Mouse (Mus musculus) gastrocnemius, adult 8-10 months (tissue): ENCODE measurements at regions not wholly inside any gene's neighbourhood (a gene's known extent, or its start where the extent isn't known, plus 50 kb on each side); places are given as distances from the start of the nearest gene placed in this dataset.
A peak's percentile ranks its signal among the peaks of the same experiment; 100 is the strongest.
"Not testable (repeated sequence)": the region's sequence is repeated elsewhere in the genome, so short reads cannot be mapped to it uniquely, and the experiment has no call there.

Experiments
- DNase-seq, 2 experiments: peaks; one replicate each; pipeline ENCODE4 v3.0.0; 2022; ENCODE audit warnings: low spot score in 2 of 2

DNA sequence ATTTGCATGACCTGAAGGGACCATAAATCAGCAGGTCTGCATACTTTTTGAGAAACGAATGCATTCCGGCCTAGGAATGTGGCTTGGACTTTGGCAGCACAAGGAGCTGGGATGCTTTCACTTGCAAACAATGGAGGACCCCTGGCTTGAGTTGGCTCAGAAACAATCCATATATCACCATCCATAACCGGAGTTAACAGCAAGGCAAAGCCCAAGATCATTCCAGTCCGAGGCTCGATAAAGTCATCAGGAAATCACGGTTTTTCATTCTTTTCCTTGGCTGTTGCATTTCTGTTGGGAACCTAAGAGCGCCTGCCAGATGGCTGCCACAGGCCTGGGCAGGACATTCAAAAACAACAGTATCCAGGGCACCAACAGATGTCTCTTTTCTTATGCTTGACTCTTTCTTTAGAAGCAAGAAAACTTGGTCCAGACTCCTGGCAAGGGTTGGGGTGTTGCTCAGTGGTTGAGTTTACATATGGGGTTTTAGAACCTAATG lies 198.5 kb downstream of the Fam43a start:
- DNase-seq, result no peak

DNA sequence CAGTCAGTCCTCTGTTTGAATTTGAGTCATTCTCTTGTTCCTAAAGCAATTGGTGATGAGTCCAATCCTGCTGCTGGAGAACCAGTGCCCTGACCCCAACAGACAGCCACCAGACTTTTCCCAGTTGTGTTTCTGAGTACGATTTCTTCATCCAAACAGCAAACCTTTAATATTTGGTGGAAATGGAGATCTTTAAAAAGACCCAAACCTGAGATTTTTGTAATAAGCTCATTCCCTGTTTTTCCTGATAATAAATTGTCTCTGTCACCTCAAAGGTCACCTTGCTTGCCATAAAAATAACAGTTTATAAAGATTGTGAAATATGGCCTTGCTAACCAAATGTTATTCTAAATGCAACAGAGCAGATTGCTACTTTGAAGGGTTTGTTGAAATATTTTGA lies 199.0 kb downstream of the Fam43a start:
- DNase-seq, result no peak

DNA sequence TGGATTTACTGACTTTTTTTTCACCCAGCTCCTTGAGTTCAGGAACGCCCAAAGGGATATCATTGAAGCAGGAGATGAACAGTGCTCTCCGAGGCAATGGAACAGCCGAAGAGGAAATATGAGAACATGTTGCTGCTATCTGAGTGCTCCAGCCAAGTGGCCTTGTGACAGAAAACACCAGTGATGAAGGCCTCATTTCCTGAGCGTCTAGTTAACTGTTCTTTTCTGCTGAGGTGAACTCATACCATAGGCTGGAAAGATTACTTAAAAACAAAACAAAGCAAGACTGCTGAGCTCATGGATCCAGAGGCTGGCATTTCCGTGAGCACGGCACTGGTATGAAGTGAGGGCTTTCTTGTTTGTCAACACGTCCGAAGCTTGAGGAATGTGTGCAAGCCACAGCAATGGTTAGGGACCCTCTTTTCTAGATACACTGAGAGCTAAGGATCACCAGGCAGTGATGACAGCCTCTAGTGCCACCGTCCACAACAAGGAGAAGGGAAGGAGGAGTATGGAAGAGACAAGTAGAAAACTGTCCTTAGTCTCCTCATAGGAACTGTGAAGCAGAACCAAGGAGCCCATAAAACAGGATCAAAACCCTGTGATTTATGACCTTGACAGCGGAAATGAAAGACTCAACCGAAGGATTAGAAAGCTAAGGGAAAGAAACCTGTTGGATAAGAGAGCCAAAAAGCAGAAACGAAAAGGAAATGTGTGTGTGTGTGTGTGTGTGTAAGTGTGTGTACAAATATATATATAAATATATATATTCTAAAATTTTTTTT lies 200.4 kb downstream of the Fam43a start:
- no peak for DNase-seq

DNA sequence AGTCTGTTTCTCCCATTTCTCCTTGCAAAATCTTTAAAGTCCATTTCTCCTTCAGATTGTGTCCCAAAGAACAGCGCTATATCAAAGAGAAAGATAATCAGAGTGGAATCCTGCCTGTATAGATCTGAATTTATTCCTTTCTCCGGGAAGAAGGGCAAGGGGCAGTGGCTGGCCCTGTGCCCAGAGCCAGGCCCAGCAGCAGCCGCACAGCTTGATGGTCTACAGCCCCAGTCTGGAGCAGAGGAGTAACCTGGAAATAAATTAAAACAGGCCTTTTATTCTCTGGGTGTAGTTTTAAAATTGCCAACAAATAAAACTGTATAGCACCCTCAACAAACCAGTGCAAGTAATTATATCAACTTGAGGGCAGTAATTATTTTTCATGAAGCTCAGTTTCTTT lies 204.5 kb downstream of the Fam43a start:
- DNase-seq, result no peak

DNA sequence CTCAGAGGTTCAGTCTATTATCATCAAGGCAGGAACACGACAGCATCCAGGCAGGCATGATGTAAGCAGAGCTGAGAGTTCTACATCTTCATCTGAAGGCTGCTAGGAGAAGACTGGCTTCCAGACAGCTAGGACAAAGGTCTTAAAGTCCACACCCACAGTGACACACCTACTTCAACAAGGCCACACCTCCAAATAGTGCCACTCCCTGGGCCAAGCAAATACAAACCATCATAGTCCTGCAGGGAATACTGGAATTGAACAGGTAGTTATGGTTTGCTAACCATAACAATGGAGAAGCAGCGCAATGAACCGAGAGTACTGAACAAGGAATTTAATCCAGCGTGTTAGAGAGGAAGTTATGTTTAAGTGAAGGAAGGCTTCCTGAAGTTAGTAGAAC lies 206.7 kb downstream of the Fam43a start:
- DNase-seq, result not testable (repeated sequence)

DNA sequence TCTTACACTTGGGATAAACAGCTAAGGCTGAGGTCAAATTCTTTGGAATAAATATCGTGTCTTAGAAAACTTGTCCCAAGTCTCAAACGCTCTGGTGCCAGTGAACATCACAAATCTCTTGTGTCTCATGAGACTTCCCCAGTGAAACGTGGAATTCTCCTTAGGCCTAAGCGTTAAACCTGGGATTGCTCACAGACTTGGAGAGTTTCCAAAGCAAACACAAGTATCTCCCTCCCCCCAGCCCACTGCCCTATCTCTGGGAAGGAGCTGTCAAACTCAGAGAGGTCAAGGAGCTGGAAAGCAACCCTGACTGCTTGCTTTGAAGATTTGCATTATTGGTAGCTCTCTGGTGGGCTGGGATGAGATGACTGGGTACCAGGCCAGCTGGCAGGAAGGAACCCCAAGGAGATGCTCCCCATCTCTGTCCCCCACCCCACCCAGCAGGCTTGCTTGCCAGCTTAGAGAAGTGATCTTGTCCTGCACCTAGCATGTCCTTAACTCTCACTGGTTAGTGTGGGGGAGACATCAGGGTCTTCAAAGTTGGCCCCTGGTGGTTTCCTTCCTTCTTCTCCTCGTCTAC lies 219.1 kb downstream of the Fam43a start:
- DNase-seq, result no peak

DNA sequence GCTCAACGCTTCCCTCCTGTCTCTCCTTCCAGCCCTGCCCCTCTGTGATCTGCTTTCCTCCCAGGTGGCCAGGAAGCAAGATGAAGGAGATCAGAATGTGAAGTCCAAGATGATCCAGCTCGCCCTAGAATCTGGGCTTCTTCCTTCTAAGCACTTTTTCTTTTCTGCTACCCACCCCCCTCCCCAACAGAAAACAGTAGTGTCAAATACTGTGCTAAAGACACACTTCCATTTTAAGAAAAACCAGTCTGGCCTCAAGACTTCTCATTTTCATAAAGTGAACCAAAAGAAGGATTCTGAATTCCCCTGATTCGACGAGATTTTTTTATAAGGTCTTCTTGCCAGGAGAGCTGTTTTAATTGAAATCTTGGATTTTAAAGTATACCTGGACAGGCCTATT lies 219.8 kb downstream of the Fam43a start:
- no peak for DNase-seq

DNA sequence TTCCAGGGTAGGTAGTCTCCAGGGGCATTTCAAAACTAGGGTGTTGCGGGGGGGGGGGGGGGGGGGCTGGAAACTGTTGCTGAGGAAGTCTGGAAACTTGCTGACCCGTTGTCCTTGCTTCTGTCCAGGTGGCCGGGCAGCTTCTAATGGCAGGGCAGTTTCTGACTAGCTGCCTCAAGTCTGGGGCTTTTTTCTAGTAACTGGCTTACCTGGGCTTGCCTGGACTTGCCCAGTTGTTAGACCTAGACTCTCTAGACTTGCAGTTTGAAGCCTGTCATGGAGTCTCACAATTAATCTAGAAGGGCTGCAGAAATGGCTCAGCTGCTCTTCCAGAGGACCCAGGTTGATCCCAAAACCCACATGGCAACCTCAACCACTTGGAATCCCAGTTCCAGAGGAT lies 220.7 kb downstream of the Fam43a start:
- no peak for DNase-seq

DNA sequence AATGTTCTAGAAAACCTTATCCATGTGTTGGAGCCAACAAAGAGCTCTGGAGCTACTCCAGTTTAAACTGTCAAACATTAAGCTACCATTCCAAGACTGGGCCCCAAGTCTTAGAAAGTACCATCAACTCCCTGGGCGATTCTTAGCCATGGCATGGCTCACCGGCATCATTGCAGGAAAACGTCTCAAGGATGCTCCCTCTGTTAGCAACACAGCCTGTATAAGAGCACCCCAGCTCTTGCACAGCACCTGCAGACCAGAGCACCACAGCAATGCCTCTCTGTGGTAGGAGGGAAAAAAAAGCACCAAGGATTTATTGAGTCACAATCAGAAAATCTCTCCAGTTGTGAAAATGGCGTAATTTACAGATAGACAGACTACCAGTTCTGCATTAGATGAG lies 221.2 kb downstream of the Fam43a start:
- no peak for DNase-seq

DNA sequence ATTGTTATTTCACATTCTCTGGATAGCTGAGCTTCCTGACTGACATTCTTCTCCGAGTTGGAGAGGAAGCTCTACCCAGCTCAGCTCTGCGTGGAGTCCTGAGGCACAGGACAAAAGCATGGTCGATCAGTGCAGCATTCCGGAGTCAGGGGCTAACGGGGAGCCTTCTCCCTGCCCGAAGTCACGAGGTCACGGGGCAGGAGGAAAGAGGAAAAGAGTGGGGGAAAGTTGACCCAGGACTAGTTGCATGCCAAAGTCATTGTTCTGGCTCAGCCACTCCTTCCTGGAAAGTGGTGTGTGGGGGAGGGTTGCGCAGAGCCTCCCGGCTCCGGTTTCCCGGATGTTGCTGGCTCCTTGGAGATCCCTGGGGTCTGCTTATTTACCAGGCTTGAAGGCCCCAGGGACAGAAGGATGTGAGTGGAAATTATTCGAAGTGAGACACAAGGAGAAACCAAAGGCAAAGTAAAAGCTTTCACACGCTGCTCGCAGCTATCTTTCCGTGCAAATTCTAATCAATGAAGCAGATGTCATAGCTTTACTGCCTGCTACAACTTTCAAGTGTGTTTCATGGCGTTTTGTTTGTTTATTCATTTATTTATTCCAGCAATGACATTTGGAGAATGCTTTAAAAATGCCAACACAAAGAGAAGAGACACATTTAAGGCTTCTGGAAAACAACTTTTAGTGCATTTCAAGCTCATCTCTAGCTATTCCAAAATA lies 221.8 kb downstream of the Fam43a start:
- peak; percentile 43 to 57 for DNase-seq

DNA sequence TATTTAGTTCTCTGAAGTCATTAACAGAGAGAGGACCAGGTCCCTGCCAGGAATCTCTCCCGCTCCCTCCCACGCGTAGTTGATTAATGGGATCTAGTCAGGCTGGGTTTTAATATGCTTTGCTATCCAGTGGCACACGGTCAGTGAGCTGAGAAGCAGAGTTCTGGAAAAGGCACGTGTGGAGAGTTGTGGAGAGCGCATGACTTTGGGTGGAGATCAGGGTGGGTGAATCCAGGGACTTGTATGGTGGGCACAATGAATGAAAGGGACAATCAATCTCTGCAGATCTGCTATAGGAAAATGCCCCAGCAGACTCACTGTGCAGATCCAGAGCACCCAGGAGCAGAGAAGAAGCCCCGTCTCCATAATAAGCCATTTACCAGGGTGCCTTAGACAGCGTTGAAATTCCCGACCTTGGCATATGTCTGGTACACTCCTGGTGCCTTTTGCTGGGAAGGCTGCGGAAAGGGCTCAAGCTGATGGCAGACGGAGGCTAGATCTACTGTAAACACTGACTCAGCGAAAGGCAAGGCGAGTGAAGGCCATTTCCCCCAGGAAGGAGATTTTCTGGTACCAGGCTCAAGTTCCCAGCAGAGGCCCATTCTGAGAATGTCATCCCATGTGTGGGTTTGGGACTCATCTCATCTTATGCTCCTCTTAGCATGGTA lies 222.5 kb downstream of the Fam43a start:
- DNase-seq, result no peak

DNA sequence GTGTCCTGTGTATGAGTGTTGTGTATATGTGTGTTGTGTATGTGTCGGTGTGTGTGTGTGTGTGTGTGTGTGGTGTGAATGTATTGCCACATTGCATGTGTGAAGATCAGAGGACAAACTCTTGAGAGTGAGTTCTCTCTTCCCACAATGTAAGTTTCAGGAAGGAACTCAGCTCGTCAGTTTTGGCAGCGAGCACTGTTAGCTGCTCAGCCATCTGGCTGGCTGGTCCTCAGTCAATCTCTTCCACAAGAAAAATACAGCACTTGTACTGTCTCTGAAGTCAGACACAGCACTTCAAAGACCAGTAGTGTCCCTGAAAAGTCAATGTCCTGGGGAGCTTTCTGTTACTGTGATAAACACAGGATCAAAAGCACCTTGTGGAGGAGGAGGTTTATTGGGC lies 226.6 kb downstream of the Fam43a start:
- no peak for DNase-seq

DNA sequence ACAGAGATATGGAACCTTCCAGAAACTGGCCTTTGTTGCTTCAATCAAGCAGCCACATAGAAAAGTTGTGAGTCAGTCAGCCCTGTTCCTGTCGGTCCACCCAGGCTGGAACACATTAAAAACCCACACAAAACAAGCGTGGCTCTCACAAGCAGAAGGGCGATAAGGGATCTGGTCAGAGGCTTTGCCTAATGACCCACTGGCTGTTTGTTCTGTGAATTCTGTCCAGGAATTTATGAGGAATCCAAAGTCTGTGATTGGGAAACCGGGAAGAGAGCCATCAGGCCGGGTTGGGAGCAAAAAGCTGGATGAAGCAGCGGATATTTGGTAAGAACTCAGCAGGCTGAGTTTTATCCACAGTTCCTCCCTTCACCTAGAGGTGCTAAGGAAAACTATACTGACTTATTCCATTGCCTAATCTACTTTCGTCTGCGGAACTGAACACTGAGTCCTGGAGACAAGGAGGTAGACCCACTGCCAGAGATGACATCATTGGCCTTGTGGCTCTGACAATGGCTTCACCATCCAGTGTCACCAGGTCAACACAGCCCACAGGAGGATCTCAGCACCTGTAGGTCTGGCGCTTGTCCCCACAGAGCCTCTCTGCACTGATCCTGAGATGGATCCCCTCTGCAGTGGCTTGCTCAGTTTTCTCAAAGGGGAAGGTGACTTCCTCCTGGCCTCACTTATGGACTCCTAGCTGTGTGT lies 228.5 kb downstream of the Fam43a start:
- peak in 1 of 2 experiments; percentile 46 for DNase-seq

DNA sequence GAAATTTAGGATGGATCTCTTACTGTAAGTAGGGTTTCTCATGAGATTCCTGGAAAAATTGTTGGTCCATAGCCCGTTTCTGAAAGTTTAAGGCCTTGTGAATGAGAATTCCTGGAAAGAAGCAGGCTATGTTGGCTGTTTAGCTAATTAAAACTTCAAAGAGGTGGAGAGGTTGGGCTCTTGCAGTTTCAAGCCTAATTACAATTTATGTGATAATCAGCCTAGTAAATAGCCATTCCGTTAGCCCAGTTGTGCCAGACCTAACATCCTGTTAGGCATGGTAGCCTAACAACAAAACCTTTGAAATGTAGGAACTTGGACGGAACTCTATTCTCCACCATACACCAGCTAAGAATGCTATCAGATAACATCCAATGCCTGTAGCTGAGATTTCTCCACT lies 235.0 kb downstream of the Fam43a start:
- no peak for DNase-seq

DNA sequence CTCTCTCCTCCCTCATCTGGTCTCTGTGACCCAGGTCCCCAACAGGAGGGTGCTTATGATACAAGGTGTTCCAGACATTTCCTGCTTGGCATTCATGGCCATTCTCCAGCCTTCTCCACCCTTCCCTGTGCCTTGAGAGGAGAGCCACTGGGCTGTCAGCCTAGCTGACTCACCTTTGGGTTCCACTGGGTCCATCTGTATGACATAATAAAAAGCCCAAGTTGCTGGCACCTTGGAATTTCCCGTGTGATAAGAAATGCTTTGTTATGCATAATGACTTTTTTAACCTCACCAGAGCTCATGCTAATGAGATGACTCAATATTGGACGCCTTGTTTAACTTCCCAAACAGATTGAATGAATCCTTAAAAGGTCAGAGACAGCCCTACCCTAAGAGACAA lies 236.2 kb downstream of the Fam43a start:
- DNase-seq, result no peak

DNA sequence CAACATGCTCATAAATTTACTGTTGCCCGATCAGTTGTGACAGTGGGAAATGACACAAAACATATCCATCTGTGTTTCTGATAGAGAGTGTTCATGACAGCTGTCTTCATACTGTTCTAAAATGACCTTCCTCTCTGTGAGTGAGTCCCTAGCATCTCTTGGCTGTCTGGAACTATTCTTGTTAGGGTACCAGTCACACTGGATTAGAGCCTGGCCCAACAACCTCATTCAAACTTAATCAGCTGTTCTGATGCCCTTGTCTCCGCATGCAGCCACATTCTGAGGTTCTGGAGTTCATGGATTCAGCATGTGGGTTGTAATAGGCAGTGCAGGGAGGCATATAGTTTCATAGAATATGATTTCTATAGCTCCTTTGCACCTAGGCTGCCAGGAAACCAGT lies 238.4 kb downstream of the Xxylt1 start:
- DNase-seq, result no peak

DNA sequence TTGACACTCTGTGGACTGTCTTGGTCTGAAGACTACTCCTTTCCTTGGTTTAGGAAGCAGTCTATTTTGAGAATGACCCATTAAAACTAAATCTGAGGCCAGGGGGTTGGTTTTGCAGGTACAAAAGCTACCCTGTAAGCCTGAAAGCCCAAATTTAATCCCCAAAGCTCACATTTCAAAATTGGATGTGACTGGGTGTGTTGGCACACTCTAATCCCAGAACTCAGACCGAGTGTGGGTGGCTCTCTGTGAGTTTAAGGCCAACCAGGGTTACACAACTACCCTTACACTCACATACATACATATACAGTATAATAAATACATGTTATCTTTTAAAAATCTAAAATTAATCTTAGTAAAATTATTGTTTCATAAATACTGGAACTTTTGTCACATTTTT lies 228.6 kb downstream of the Xxylt1 start:
- DNase-seq, result no peak

DNA sequence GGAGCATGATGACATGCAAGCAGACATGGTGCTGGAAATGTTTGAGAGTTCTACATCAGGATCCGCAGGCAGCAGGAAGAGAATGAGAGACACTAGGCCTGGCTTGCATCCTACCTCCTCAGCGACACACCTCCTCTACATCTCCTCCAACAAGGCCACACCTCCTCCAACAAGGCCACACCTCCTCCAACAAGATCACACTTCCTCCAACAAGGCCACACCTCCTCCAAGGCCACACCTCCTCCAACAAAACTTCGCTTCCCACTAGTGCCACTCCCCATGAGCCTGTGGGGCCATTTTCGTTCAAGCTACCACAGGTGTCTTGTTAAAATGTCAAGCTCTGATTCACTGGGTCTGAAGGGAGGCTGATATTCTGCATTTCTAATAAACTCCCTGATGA lies 226.5 kb downstream of the Xxylt1 start:
- no peak for DNase-seq

DNA sequence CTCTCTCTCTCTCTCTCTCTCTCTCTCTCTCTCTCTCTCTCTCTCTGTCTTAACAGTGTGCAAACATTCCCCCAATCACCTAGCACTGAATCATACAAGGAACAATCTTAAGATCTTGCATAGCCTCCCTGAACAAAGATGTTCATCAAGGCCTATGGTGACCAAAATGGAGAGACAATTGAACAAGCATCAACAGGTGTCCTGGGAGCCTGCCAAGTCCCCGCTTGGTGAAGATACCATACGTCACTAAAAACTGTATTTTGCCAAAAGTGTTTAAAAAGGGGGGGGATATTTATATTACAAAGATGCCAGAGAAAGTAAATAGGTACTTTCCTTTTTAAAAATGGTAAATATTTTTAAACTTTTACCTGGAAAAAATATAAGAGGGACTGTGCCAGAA lies 223.6 kb downstream of the Xxylt1 start:
- DNase-seq, result no peak

DNA sequence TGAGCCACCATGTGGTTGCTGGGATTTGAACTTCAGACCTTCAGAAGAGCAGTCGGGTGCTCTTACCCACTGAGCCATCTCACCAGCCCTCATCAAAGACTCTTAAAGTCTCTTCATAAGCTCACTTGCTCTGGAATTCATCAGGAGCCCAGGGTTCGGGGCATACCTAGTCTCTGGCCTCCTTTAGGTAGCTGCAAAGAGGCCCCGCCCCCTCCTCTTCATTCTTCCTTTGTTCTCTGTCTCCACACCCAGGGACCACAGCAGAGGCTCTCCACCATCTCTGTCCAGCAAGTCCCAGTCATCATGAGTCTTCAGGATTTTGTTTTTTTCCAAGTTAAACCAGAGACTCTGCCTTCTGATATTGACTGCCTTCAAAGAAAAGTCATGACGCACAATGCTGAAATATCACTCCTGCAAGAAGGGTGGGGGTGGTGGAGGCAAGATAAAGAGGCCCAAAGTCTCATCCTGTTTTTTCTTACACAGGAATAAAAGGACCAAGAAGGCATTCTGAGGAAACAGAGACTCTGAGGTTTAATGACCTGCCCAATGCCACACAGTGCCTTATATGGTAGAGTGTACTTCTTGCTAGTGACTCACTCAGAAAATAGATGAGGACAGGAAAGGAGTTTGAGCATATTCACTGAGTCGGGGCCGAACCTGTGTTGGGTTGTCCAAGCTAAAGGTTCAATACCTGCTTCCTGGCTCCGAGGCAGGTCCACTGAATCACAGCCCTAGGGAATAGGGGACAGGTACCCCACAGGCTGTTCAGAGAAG lies 211.9 kb downstream of the Xxylt1 start:
- DNase-seq, result no peak

DNA sequence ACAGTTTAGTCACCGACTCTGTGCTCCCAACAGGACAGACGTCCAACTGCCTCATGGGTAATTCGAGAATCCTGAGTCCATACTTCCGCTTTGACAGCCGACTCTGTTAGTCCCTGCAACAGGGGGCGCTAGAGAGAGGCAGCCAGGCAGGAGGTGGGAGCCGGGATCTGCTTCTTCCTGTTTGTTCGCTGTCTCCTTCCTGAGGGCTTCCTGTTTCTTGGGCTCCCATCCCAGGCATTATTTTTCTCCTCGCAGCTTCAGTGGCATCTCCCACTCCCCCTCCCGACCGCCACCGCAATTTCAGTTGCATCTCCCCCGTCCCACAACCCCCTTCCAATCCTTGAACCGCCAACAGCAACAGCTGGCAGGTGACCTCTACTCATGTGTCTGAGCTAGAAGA lies 211.1 kb downstream of the Xxylt1 start:
- peak; percentile 14 to 38 for DNase-seq
